Mouse (Mus musculus) layer of hippocampus, adult 6 months (tissue): ENCODE data around the gene Procr. TPM values are rescaled to one million over a fixed set of nuclear protein-coding genes. Genes with fewer than 3 reads are reported as not detected.

ENCODE experiments used
- long read RNA-seq, 2 experiments: library from polyadenylated mRNA; unstranded; transcript quantifications; one replicate each; pipeline ENCODE4 v2.0.0; 2019 to 2020
- polyA plus RNA-seq: library from polyadenylated mRNA; unstranded; fragments of <200 nt; fragmentation: Nextera tagmentation; gene quantifications from 2 replicates; pipeline ENCODE4 v1.2.3, GENCODE M21; 2021

Procr gene
- polyA plus RNA-seq, result 0.56 and 0.78 TPM in 2 replicates
- long read RNA-seq, experiment 1, partial matches to known transcripts, result 0 of 1 reads
- long read RNA-seq, experiment 1, other reads (novel, unspliced or antisense), result 0 of 1 reads
- long read RNA-seq, experiment 2, partial matches to known transcripts, result 0 of 1 reads
- long read RNA-seq, experiment 2, other reads (novel, unspliced or antisense), result 0 of 1 reads

GRCm38 (mm10) chr2:155751014-155751786 lies at the start of gene Procr:
Gene Procr, plus strand, starts transcription at chr2:155751117.

GRCm38 (mm10) chr2:155729158-155729645 lies 21.7 kb upstream of the Procr start, which contains the start of gene Edem2:
Gene Edem2, minus strand, starts transcription at chr2:155729475.

GRCm38 (mm10) chr2:155735766-155736165 lies 15.2 kb upstream of the Procr start, which contains the start of gene Gm17581:
Gene Gm17581, minus strand, starts transcription at chr2:155735866.

GRCm38 (mm10) chr2:155774927-155775684 lies 24.2 kb downstream of the Procr start, which contains the start of gene Mmp24:
Gene Mmp24, plus strand, starts transcription at chr2:155775342.

Other genes starting within 250 kb of the Procr start
- gene Acss2, start 233.2 kb upstream of the Procr start, polyA plus RNA-seq, result 33.6 and 34.2 TPM in 2 replicates
- gene Ggt7, start 232.9 kb upstream of the Procr start, polyA plus RNA-seq, result 69.8 and 70.5 TPM in 2 replicates
- 13.4 and 16.8 TPM in 2 replicates for gene Gss, start 158.3 kb upstream of the Procr start, polyA plus RNA-seq
- gene Myh7b, start 139.9 kb upstream of the Procr start, polyA plus RNA-seq, result 0.83 and 1.4 TPM in 2 replicates
- 69.8 and 77.9 TPM in 2 replicates for gene Trpc4ap, start 58.7 kb upstream of the Procr start, polyA plus RNA-seq
- 25.6 and 26.2 TPM in 2 replicates for gene Edem2, start 21.6 kb upstream of the Procr start, polyA plus RNA-seq
- gene Gm17581, start 15.3 kb upstream of the Procr start, polyA plus RNA-seq, result not detected in 2 replicates
- gene Mmp24, start 24.2 kb downstream of the Procr start, polyA plus RNA-seq, result 2.3 and 2.6 TPM in 2 replicates
- 105 and 107 TPM in 2 replicates for gene BC029722, start 68.3 kb downstream of the Procr start, polyA plus RNA-seq
- 103 and 105 TPM in 2 replicates for gene Eif6, start 75.8 kb downstream of the Procr start, polyA plus RNA-seq
- 0.04 TPM in 1 of 2 replicates, not detected in the other for gene Fam83c, start 83.7 kb downstream of the Procr start, polyA plus RNA-seq
- 68.7 and 69.3 TPM in 2 replicates for gene Uqcc1, start 179.2 kb downstream of the Procr start, polyA plus RNA-seq
- gene Gm15557, start 189.6 kb downstream of the Procr start, polyA plus RNA-seq, result not detected in 2 replicates
- gene Gdf5, start 194.2 kb downstream of the Procr start, polyA plus RNA-seq, result 0.09 and 0.51 TPM in 2 replicates
- gene Cep250, start 205.3 kb downstream of the Procr start, polyA plus RNA-seq, result 4.6 and 4.7 TPM in 2 replicates